Mouse (Mus musculus) thymus, adult 2 months (tissue): ENCODE data around the gene Ppm1l.

Experiments
- CTCF ChIP-seq: fragments of 200-500 bp; IDR thresholded peaks from 2 replicates; pipeline ENCODE4 v1.5.1; 2012; ENCODE audit warnings: mild to moderate bottlenecking, control low read depth, low read length, moderate library complexity, borderline replicate concordance; ENCODE audit not compliant: control insufficient read depth, poor library complexity, insufficient read depth; ENCODE audit errors: extremely low read depth
- POLR2A ChIP-seq: fragments of 200-500 bp; IDR thresholded peaks from 2 replicates; pipeline ENCODE4 v1.6.1; 2012; ENCODE audit warnings: mild to moderate bottlenecking, low read length, control low read depth, moderate library complexity; ENCODE audit not compliant: control insufficient read depth, poor library complexity, insufficient read depth; ENCODE audit errors: extremely low read depth

DNA sequence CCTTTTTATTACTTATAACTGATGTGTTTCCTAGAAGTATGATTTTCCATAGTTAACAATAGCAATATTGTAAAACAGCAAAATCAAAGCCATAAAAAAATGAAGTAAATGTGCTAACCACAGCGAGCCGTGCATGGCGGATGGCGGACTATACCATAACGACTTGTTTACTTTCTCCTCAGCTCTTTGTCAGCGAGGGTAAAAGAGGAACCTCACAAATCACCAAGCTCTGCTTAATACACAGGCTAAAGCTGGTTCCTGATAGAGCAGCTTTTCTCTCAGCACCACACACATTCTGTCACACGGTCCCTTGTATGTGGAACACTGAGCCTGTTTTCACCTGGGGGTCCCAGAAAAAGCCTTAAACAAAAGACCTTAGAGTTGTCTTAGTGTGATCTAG is 188.4 kb downstream of the Ppm1l start:
- no peak for TF ChIP-seq CTCF
- no peak for TF ChIP-seq POLR2A
